Mouse (Mus musculus): ENCODE measurements around the gene Galm. TPM values are rescaled to one million over a fixed set of nuclear protein-coding genes. Genes with fewer than 3 reads are reported as not detected.

Galm gene
- polyA plus RNA-seq, 1 experiment from 2014 or later = 2.8 TPM

GRCm38 (mm10) chr17:80168425-80169182 is 41.3 kb downstream of the Galm start:
- peak overlapping the region; percentile 15 for H3K4me3 ChIP-seq (ENCODE audit: low read length)
- H3K27me3 ChIP-seq (replicated peaks; ENCODE audit: control insufficient read depth, insufficient read depth, low read length) = no peaks in the 10 kb centered on the region
- peak; percentile 89 for ATAC-seq
- peak overlapping the region; percentile 1; the same call in 1 of the 2 replicates for H3K9ac ChIP-seq (ENCODE audit: low read depth, low read length)
- H3K27ac ChIP-seq (ENCODE audit: low read depth, low read length) = peak overlapping the region; percentile 66
- H3K4me2 ChIP-seq (ENCODE audit: low read length) = peak overlapping the region; percentile 53
- peaks cover 25% of the 10 kb centered on the region for H3K4me1 ChIP-seq (ENCODE audit: control insufficient read depth, insufficient read depth, low read depth, low read length)
- H3K9me3 ChIP-seq (ENCODE audit: control insufficient read depth, low read length) = no peaks in the 10 kb centered on the region
- no peaks in the 10 kb centered on the region for H3K36me3 ChIP-seq (ENCODE audit: control insufficient read depth, insufficient read depth, low read length)
- WGBS = 13% methylated on average over 16 of the region's 16 CpGs

GRCm38 (mm10) chr17:80169792-80170191 is 42.5 kb downstream of the Galm start:
- WGBS = 92% methylated on average over 6 of the region's 6 CpGs
- Histone ChIP-seq H3K4me1 (ENCODE audit: control insufficient read depth, insufficient read depth, low read depth, low read length) (peaks cover 25% of the 10 kb centered on the region), H3K4me2 (ENCODE audit: low read length) (no peak overlapping the region), H3K27ac (ENCODE audit: low read depth, low read length) (no peak overlapping the region), H3K27me3 (replicated peaks; ENCODE audit: control insufficient read depth, insufficient read depth, low read length) (no peaks in the 10 kb centered on the region), H3K4me3 (ENCODE audit: low read length) (no peak overlapping the region), H3K9me3 (ENCODE audit: control insufficient read depth, low read length) (no peaks in the 10 kb centered on the region), H3K9ac (ENCODE audit: low read depth, low read length) (no peak overlapping the region), H3K36me3 (ENCODE audit: control insufficient read depth, insufficient read depth, low read length) (no peaks in the 10 kb centered on the region)
- ATAC-seq = no peak

GRCm38 (mm10) chr17:80170951-80171350 is 43.7 kb downstream of the Galm start:
- Histone ChIP-seq H3K4me2 (ENCODE audit: low read length) (no peak overlapping the region), H3K27ac (ENCODE audit: low read depth, low read length) (no peak overlapping the region), H3K27me3 (replicated peaks; ENCODE audit: control insufficient read depth, insufficient read depth, low read length) (no peaks in the 10 kb centered on the region), H3K9ac (ENCODE audit: low read depth, low read length) (no peak overlapping the region), H3K36me3 (ENCODE audit: control insufficient read depth, insufficient read depth, low read length) (no peaks in the 10 kb centered on the region), H3K9me3 (ENCODE audit: control insufficient read depth, low read length) (no peaks in the 10 kb centered on the region), H3K4me3 (ENCODE audit: low read length) (no peak overlapping the region), H3K4me1 (ENCODE audit: control insufficient read depth, insufficient read depth, low read depth, low read length) (peaks cover 21% of the 10 kb centered on the region)
- 91% methylated on average over 7 of the region's 7 CpGs for WGBS
- ATAC-seq = no peak

- WGBS = 92% methylated on average over 4 of the region's 4 CpGs
- H3K27me3 ChIP-seq (replicated peaks; ENCODE audit: control insufficient read depth, insufficient read depth, low read length) = no peaks in the 10 kb centered on the region
These were observed 44.7 kb downstream of the Galm start for GRCm38 (mm10) chr17:80171948-80172347.

DNA sequence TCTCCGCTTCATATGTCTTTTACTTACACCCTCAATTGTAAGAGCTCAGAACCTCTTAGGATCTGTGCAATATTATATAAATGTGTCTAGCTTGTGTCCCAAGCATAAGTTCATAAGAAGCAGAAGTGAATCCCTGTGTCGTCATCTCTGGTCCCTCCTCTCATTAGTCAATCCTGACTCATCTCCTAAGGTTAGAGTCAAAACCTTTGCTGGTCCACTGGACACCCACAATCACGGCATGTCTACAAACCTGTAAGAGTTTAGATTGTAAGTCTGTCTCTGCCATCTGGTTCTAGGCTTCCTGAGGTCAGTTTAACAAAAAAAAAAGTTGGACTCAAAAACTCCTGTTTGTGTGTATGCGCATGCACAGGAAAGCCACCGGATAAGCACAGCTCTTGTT is 45.5 kb downstream of the Galm start:
- Histone ChIP-seq H3K36me3 (ENCODE audit: control insufficient read depth, insufficient read depth, low read length) (no peaks in the 10 kb centered on the region), H3K27me3 (replicated peaks; ENCODE audit: control insufficient read depth, insufficient read depth, low read length) (no peaks in the 10 kb centered on the region), H3K4me3 (ENCODE audit: low read length) (no peak overlapping the region), H3K4me2 (ENCODE audit: low read length) (no peak overlapping the region), H3K9ac (ENCODE audit: low read depth, low read length) (no peak overlapping the region), H3K4me1 (ENCODE audit: control insufficient read depth, insufficient read depth, low read depth, low read length) (peaks cover 15% of the 10 kb centered on the region), H3K9me3 (ENCODE audit: control insufficient read depth, low read length) (no peaks in the 10 kb centered on the region), H3K27ac (ENCODE audit: low read depth, low read length) (no peak overlapping the region)
- ATAC-seq = no peak
- WGBS = 92% methylated on average over 5 of the region's 5 CpGs

More at GRCm38 (mm10) chr17:80171948-80172347, 44.7 kb downstream of the Galm start:
- Histone ChIP-seq H3K9ac (ENCODE audit: low read depth, low read length) (no peak overlapping the region), H3K4me2 (ENCODE audit: low read length) (no peak overlapping the region), H3K36me3 (ENCODE audit: control insufficient read depth, insufficient read depth, low read length) (no peaks in the 10 kb centered on the region), H3K4me1 (ENCODE audit: control insufficient read depth, insufficient read depth, low read depth, low read length) (peaks cover 18% of the 10 kb centered on the region), H3K4me3 (ENCODE audit: low read length) (no peak overlapping the region), H3K27ac (ENCODE audit: low read depth, low read length) (no peak overlapping the region), H3K9me3 (ENCODE audit: control insufficient read depth, low read length) (no peaks in the 10 kb centered on the region)
- ATAC-seq = no peak

GRCm38 (mm10) chr17:80173708-80174107 is 46.4 kb downstream of the Galm start:
- Histone ChIP-seq H3K27me3 (replicated peaks; ENCODE audit: control insufficient read depth, insufficient read depth, low read length) (no peaks in the 10 kb centered on the region), H3K27ac (ENCODE audit: low read depth, low read length) (no peak overlapping the region), H3K4me2 (ENCODE audit: low read length) (no peak overlapping the region), H3K9me3 (ENCODE audit: control insufficient read depth, low read length) (no peaks in the 10 kb centered on the region), H3K4me1 (ENCODE audit: control insufficient read depth, insufficient read depth, low read depth, low read length) (peaks cover 5% of the 10 kb centered on the region), H3K36me3 (ENCODE audit: control insufficient read depth, insufficient read depth, low read length) (no peaks in the 10 kb centered on the region), H3K9ac (ENCODE audit: low read depth, low read length) (no peak overlapping the region), H3K4me3 (ENCODE audit: low read length) (no peak overlapping the region)
- WGBS = 91% methylated on average over 2 of the region's 2 CpGs
- no peak for ATAC-seq

- ATAC-seq = no peak
- Histone ChIP-seq H3K27ac (ENCODE audit: low read depth, low read length) (no peak overlapping the region), H3K9me3 (ENCODE audit: control insufficient read depth, low read length) (no peaks in the 10 kb centered on the region), H3K4me3 (ENCODE audit: low read length) (no peak overlapping the region), H3K9ac (ENCODE audit: low read depth, low read length) (no peak overlapping the region), H3K27me3 (replicated peaks; ENCODE audit: control insufficient read depth, insufficient read depth, low read length) (no peaks in the 10 kb centered on the region), H3K4me1 (ENCODE audit: control insufficient read depth, insufficient read depth, low read depth, low read length) (peaks cover under 1% of the 10 kb centered on the region), H3K4me2 (ENCODE audit: low read length) (no peak overlapping the region), H3K36me3 (ENCODE audit: control insufficient read depth, insufficient read depth, low read length) (no peaks in the 10 kb centered on the region)
- 80% methylated on average over 3 of the region's 3 CpGs for WGBS
These were observed 46.9 kb downstream of the Galm start for GRCm38 (mm10) chr17:80174146-80174545.

- Histone ChIP-seq H3K9ac (ENCODE audit: low read depth, low read length) (no peak overlapping the region), H3K4me1 (ENCODE audit: control insufficient read depth, insufficient read depth, low read depth, low read length) (no peaks in the 10 kb centered on the region), H3K36me3 (ENCODE audit: control insufficient read depth, insufficient read depth, low read length) (no peaks in the 10 kb centered on the region), H3K4me2 (ENCODE audit: low read length) (no peak overlapping the region), H3K27me3 (replicated peaks; ENCODE audit: control insufficient read depth, insufficient read depth, low read length) (no peaks in the 10 kb centered on the region), H3K4me3 (ENCODE audit: low read length) (no peak overlapping the region), H3K27ac (ENCODE audit: low read depth, low read length) (no peak overlapping the region), H3K9me3 (ENCODE audit: control insufficient read depth, low read length) (no peaks in the 10 kb centered on the region)
- 84% methylated on average over 19 of the region's 19 CpGs for WGBS
- ATAC-seq = no peak
These were observed 47.6 kb downstream of the Galm start for GRCm38 (mm10) chr17:80174699-80175385.

GRCm38 (mm10) chr17:80175386-80175739 is 48.1 kb downstream of the Galm start:
- Histone ChIP-seq H3K4me1 (ENCODE audit: control insufficient read depth, insufficient read depth, low read depth, low read length) (no peaks in the 10 kb centered on the region), H3K9me3 (ENCODE audit: control insufficient read depth, low read length) (no peaks in the 10 kb centered on the region), H3K36me3 (ENCODE audit: control insufficient read depth, insufficient read depth, low read length) (no peaks in the 10 kb centered on the region), H3K27ac (ENCODE audit: low read depth, low read length) (no peak overlapping the region), H3K9ac (ENCODE audit: low read depth, low read length) (no peak overlapping the region), H3K27me3 (replicated peaks; ENCODE audit: control insufficient read depth, insufficient read depth, low read length) (no peaks in the 10 kb centered on the region), H3K4me3 (ENCODE audit: low read length) (no peak overlapping the region), H3K4me2 (ENCODE audit: low read length) (no peak overlapping the region)
- no peak for ATAC-seq
- WGBS = 75% methylated on average over 4 of the region's 4 CpGs

All from hindbrain, embryonic 16.5 days (tissue).